Mouse (Mus musculus) stomach, embryonic 16.5 days (tissue): ENCODE measurements around the gene Arhgap19. TPM values are rescaled to one million over a fixed set of nuclear protein-coding genes. Genes with fewer than 3 reads are reported as not detected.

Source experiments
- ATAC-seq: fragments of 200-750 bp; cut with Nextera tagmentation; 2 replicates; pipeline ENCODE4 v1.8.0; 2017; ENCODE audit warnings: moderate number of reproducible peaks, moderate TSS enrichment; ENCODE audit not compliant: insufficient read depth, low FRiP score
- H3K27ac ChIP-seq: fragments of 300-500 bp; sonication (generic); 2 replicates; pipeline ENCODE4 v1.5.1; 2014; ENCODE audit warnings: low read length
- H3K27me3 ChIP-seq: fragments of 300-500 bp; sonication (generic); 2 replicates; pipeline ENCODE4 v1.6.1; 2014; ENCODE audit warnings: low read length, control low read depth, mixed read lengths; ENCODE audit not compliant: control insufficient read depth, insufficient read depth
- H3K36me3 ChIP-seq: fragments of 300-500 bp; sonication (generic); 2 replicates; pipeline ENCODE4 v1.6.1; 2014; ENCODE audit warnings: low read length; ENCODE audit not compliant: control insufficient read depth, insufficient read depth
- H3K4me1 ChIP-seq: fragments of 300-500 bp; sonication (generic); 2 replicates; pipeline ENCODE4 v1.6.1; 2014; ENCODE audit warnings: low read length, control low read depth, mixed read lengths; ENCODE audit not compliant: control insufficient read depth, insufficient read depth
- H3K4me2 ChIP-seq: fragments of 300-500 bp; sonication (generic); 2 replicates; pipeline ENCODE4 v1.6.1; 2014; ENCODE audit warnings: low read depth, low read length, mixed read lengths
- H3K4me3 ChIP-seq: fragments of 300-500 bp; sonication (generic); replicated peaks from 2 replicates; pipeline ENCODE4 v1.5.1; 2014; ENCODE audit warnings: mild to moderate bottlenecking, low read length
- H3K9ac ChIP-seq: fragments of 300-500 bp; sonication (generic); 2 replicates; pipeline ENCODE4 v1.6.1; 2014; ENCODE audit warnings: low read length
- H3K9me3 ChIP-seq: fragments of 300-500 bp; sonication (generic); replicated peaks from 2 replicates; pipeline ENCODE4 v1.6.1; 2016; ENCODE audit warnings: low read length, control low read depth; ENCODE audit not compliant: control insufficient read depth
- WGBS: fragments of 180-500 bp; shearing (Covaris S2); extraction: QIAGEN DNeasy Blood & Tissue Kit; methylation state at CpG from one replicate; pipeline ENCODE4 v1.1.7; 2014; 5-methylcytosine and 5-hydroxymethylcytosine counted together
- polyA plus RNA-seq: library from polyadenylated mRNA; unstranded; fragments of >200 nt; fragmentation: Nextera tagmentation; extraction: Ambion mirVana; gene quantifications from 2 replicates; pipeline ENCODE4 v1.2.1, GENCODE M21; 2015

Gene Arhgap19
- polyA plus RNA-seq, 1 experiment from 2014 or later, result 18.8 TPM

- Histone ChIP-seq H3K4me2 (no peak overlapping the region), H3K36me3 (no peaks in the 10 kb centered on the region), H3K4me3 (no peak overlapping the region), H3K4me1 (no peaks in the 10 kb centered on the region), H3K27me3 (no peaks in the 10 kb centered on the region), H3K9me3 (no peaks in the 10 kb centered on the region), H3K9ac (no peak overlapping the region), H3K27ac (no peak overlapping the region)
- ATAC-seq, result no peak
- WGBS, result 78% methylated on average over 8 of the region's 8 CpGs
Observed at GRCm38 (mm10) chr19:41808104-41808634, 6.3 kb upstream of the Arhgap19 start.

- H3K9ac ChIP-seq, result no peak overlapping the region
- no peaks in the 10 kb centered on the region for H3K9me3 ChIP-seq
- no peaks in the 10 kb centered on the region for H3K27me3 ChIP-seq
- no peak overlapping the region for H3K4me3 ChIP-seq
- no peak overlapping the region for H3K4me2 ChIP-seq
- 78% methylated on average over 9 of the region's 9 CpGs for WGBS
- ATAC-seq, result no peak
- no peak overlapping the region for H3K27ac ChIP-seq
- H3K36me3 ChIP-seq, result no peaks in the 10 kb centered on the region
- H3K4me1 ChIP-seq, result no peaks in the 10 kb centered on the region; the same call in 1 of the 2 replicates
Observed at GRCm38 (mm10) chr19:41807497-41807896, 5.7 kb upstream of the Arhgap19 start.

DNA sequence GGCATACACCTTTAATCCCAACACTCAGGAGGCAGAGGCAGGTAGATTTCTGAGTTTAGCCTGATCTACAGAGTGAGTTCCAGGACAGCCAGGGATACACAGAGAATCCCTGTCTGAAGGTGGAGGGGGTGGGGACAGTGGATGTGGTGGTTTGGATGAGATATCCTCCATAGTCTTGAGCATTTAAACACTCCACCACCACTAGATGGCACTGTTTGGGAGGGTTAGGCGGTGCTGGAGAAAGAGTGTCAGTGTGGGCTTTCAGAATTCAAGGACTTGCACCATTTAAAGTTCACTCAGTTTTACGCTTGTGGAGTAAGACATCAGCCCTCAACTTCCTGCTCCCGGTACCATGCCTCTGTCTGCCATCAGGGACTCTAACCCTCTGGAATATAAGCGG is 4.0 kb upstream of the Arhgap19 start:
- Histone ChIP-seq H3K4me2 (no peak overlapping the region), H3K9ac (no peak overlapping the region), H3K4me3 (no peak overlapping the region), H3K36me3 (no peaks in the 10 kb centered on the region), H3K4me1 (no peaks in the 10 kb centered on the region; the same call in 1 of the 2 replicates), H3K9me3 (no peaks in the 10 kb centered on the region), H3K27ac (no peak overlapping the region), H3K27me3 (no peaks in the 10 kb centered on the region)
- 89% methylated on average over 4 of the region's 4 CpGs for WGBS
- ATAC-seq, result no peak

GRCm38 (mm10) chr19:41803322-41803721 is 1.5 kb upstream of the Arhgap19 start:
- Histone ChIP-seq H3K9me3 (no peaks in the 10 kb centered on the region), H3K36me3 (no peaks in the 10 kb centered on the region), H3K27me3 (no peaks in the 10 kb centered on the region), H3K4me2 (no peak overlapping the region), H3K4me3 (no peak overlapping the region), H3K27ac (no peak overlapping the region), H3K4me1 (no peaks in the 10 kb centered on the region; the same call in 1 of the 2 replicates), H3K9ac (no peak overlapping the region)
- WGBS, result 40% methylated on average over 7 of the region's 7 CpGs
- no peak for ATAC-seq

GRCm38 (mm10) chr19:41800986-41801741 is 683 bp downstream of the Arhgap19 start:
- Histone ChIP-seq H3K4me2 (peak overlapping the region; percentile 78), H3K27me3 (no peaks in the 10 kb centered on the region), H3K4me3 (peak overlapping the region; percentile 99), H3K9ac (peak overlapping the region; percentile 92), H3K9me3 (no peaks in the 10 kb centered on the region), H3K27ac (peak overlapping the region; percentile 55), H3K4me1 (no peaks in the 10 kb centered on the region; the same call in 1 of the 2 replicates), H3K36me3 (no peaks in the 10 kb centered on the region)
- no peak for ATAC-seq
- 2% methylated on average over 26 of the region's 26 CpGs for WGBS

- peak overlapping the region; percentile 99 for H3K4me3 ChIP-seq
- H3K9ac ChIP-seq, result 0 out of 2 replicates have a peak overlapping the region, but pooled peaks have one; percentile 2
- ATAC-seq, result no peak
- H3K36me3 ChIP-seq, result no peaks in the 10 kb centered on the region
- H3K9me3 ChIP-seq, result no peaks in the 10 kb centered on the region
- 46% methylated on average over 6 of the region's 6 CpGs for WGBS
- no peaks in the 10 kb centered on the region; the same call in 1 of the 2 replicates for H3K4me1 ChIP-seq
- H3K4me2 ChIP-seq, result peak overlapping the region; percentile 78
- H3K27ac ChIP-seq, result no peak overlapping the region
- H3K27me3 ChIP-seq, result no peaks in the 10 kb centered on the region
Observed at GRCm38 (mm10) chr19:41800451-41800850, 1.4 kb downstream of the Arhgap19 start.

DNA sequence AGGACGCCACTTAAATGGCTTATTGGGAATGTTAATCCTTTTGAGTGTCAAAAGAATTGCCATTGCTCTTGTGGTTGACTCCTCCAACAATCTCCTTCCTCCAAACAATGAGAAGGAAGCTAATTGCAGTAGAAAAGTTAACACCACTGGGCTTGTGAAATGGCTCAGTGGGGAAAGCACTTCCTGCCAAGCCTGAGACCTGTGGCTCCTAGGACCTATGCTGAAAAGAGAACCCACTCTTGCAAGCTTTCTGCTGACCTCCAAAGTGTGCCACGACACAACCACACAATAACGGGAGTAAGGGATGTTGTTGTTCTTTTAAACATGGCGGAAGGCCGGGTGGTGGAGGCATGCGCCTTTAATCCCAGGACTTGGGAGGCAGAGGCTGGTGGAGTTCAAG is 4.3 kb downstream of the Arhgap19 start:
- H3K9me3 ChIP-seq, result no peaks in the 10 kb centered on the region
- no peak overlapping the region for H3K4me3 ChIP-seq

DNA sequence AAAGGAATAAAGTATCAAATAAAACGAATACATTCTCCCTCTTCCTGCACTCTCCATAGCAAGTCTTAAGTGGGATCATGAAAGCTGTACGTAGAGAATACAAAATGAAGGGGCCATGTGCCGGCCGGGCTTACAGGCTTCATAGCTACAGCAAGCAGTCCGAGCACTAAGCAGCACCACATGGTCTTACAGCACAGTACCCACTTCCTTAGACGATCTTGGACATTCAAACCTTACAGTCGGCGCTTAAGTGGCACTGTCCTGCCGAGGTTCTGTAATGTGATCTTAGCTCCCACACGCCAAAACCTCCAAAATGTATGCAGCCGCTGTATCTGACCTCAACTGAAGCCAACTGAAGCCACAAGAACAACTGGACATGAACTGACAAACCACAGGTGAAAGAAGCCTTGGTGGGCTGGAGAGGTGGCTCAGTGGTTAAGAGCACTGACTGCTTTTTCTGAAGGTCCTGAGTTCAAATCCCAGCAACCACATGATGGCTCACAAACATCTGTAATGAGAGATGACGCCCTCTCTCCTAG is 5.0 kb downstream of the Arhgap19 start:
- 76% methylated on average over 12 of the region's 12 CpGs for WGBS
- H3K27ac ChIP-seq, result no peak overlapping the region
- peaks cover 5% of the 10 kb centered on the region; the same call in 1 of the 2 replicates for H3K4me1 ChIP-seq
- no peaks in the 10 kb centered on the region for H3K27me3 ChIP-seq
- H3K9ac ChIP-seq, result no peak overlapping the region
- H3K4me2 ChIP-seq, result no peak overlapping the region
- H3K9me3 ChIP-seq, result no peaks in the 10 kb centered on the region
- no peak overlapping the region for H3K4me3 ChIP-seq
- ATAC-seq, result no peak
- no peaks in the 10 kb centered on the region for H3K36me3 ChIP-seq

More for the DNA sequence above, 4.3 kb downstream of the Arhgap19 start:
- no peak for ATAC-seq
- Histone ChIP-seq H3K36me3 (no peaks in the 10 kb centered on the region), H3K4me1 (peaks cover 5% of the 10 kb centered on the region), H3K4me2 (no peak overlapping the region), H3K9ac (no peak overlapping the region), H3K27me3 (no peaks in the 10 kb centered on the region), H3K27ac (no peak overlapping the region)
- WGBS, result 87% methylated on average over 6 of the region's 6 CpGs

- Histone ChIP-seq H3K27me3 (no peaks in the 10 kb centered on the region), H3K9me3 (no peaks in the 10 kb centered on the region), H3K36me3 (no peaks in the 10 kb centered on the region), H3K4me3 (no peak overlapping the region), H3K27ac (no peak overlapping the region), H3K4me2 (no peak overlapping the region), H3K4me1 (peaks cover 5% of the 10 kb centered on the region; the same call in 1 of the 2 replicates), H3K9ac (no peak overlapping the region)
- no peak for ATAC-seq
- 56% methylated on average over 3 of the region's 3 CpGs for WGBS
Observed at GRCm38 (mm10) chr19:41796148-41796760, 5.6 kb downstream of the Arhgap19 start.
